Mouse (Mus musculus): ENCODE results near the gene Haus8.
"Not testable (repeated sequence)": the region's sequence is repeated elsewhere in the genome, so short reads cannot be mapped to it uniquely, and the experiment has no call there.

Gene Haus8

DNA sequence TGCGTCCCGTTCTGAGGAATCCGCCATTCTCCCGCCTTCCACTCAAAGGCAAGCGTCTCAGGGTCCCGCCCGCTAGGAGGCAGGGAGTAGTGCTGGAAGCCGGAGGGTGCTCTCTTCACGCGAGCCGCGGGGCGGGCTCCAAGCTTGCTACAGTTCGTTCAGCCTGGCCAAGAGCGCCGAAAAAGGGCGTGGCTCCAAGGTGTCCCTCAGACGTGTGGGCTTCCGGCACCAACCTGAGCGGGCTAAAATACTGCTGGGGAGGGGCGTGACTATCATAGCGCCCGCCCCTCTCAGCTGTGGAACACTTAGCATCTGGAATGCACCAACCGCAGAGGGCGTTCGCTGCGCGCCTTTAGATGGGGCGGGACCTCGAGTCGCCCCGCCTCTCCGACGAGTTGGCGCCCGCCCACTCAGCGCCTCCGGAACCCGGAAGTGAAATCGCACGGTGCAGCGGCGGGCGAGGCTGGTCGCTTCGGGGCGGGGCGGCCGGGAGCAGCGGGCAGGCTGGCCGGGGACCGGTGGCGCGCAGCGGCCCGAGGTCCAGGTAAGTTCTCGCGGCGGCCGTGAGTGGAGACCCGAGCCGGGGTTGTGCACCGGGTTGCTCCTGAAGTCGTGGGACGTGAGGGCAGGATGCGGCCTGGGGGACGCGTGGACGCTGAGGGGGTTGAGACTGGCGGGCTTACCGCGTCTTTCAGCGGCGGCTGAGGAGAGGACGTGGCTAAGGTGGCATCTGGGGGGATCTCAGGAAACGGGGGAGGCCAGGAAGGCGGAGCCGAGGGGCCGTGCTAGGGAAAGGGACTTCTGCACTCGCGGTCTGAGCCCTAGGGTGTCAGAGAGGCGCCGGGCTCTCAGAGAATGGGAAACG is at the start of gene Haus8, which contains the start of gene Myo9b:
Haus8 (minus strand) TSS at position 649 of the 865 bp plus-strand sequence.
Myo9b (plus strand) TSS at position 429 of the 865 bp plus-strand sequence.
- peak; percentile 95 for DNase-seq (ENCODE audit: low spot score)

DNA sequence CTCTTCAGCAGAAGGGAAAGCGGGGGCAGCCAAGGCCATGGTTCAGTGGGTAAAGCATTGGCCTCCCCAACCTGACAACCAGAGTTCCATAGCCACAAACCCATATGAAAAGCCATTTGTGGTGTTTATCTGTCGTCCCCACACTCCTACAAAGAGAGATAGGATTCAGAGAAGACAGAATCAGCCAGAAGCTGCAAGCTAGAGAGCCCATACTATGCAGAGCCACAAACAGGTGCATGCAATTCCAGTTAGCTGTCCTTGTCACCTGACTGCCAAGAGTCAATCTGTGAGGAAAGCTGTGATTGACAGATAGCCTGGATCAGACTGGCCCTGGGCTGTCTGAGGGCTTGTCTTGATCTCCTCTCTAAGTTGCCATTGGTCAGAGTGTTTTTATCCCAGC is 47.0 kb upstream of the Haus8 start:
- not testable (repeated sequence) for DNase-seq (ENCODE audit: low spot score)

DNA sequence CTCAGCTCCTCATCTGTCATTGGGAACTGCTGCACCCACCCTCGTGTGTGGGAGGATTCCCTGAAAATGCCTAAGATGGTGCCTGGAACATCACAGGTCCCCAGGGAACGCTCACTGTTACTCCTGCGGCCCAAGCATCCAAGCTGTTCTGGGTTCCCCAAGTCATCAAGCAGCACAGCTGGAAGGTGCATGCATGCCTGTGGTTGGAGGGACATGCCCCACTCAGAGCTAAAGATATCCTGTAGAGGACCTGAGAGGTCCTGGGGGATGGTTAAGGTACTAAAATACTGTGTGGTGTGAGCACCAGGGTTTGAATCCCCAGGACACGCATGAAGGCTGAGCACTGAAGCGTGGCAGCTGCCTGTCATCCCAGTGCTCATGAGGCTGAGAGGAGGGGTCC is 45.9 kb upstream of the Haus8 start:
- DNase-seq (ENCODE audit: low spot score): not testable (repeated sequence)

DNA sequence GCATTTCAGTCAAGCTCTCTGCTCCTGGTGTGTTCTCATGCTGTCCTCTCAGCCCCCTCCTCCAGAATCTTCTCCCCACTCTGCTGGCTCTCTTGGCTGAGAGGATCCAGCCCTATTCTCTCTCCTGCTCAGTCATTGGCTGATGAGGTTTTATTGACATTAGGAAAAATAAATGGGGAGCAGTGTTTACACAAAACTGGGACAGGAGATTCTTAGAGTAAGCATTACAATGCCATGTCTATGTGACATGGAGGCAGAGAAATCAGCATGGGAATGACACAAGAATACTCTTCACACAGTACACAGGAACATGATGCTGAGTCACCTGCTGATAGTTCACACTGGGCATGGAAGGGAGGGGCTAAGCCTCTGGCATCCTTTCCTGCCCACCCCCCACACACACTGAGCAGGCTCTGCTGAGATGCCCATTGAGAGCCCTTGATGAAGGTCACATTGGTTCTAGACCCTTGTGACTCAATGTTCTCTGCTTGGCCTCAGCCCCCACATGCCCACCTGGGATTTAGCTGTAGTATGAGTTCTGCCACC is 43.8 kb upstream of the Haus8 start:
- DNase-seq (ENCODE audit: low spot score): no peak

DNA sequence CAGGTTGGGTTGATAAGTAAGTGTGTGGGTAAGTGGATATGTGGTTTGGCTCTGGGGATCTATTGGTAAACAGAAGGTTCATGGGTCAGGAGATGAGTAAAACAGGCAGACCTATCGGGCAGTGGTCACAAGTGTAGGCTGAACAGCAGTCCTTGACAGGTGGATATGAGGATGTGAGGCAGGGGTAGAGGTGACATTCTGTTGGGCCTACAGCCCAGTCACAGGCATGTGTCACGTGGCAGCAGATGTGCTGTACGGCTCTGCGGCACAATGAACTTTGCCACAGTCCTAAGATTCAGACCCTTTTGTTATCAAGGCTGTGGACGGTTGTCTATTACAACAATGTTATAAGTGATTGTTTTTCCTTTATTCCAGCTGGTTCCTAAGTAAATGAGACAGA is 43.2 kb upstream of the Haus8 start:
- DNase-seq (ENCODE audit: low spot score): no peak

DNA sequence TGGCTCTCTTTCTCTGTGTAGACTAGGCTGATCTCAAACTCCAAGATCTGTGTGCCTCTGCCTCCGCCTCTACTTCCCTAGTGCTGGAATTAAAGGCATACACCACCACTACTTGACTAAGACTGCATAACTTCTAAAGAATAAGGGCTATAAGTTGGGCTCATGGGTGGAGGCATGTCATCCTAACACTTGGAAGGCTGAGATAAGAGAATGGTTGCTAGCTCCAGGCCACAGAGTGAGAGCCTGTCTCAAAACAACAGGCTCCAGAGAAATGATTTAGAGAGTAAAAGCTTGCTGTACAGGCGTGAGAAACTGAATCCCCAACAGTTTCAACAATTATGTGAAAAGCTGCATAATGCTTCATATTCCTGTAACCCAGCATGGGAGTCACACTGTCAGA is 41.2 kb upstream of the Haus8 start:
- no peak for DNase-seq (ENCODE audit: low spot score)

DNA sequence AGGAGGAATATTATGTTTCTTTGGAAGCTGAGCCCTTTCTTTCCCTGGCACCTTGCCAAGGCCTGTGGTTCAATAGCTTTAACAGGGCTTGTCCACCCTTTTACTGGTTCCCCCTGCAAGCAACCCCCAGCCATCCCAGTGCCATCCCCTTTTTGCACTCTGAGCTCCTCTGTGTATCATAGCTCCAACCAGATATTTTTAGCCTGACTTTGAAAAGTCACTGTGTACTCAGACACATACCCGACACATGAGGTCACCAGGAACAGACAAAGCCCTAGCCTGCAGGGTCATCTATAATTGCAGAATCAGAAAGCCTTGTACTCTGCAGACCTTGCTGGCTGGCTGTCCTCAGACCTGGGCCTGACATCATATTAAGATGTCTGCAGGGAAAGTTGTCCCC is 40.0 kb upstream of the Haus8 start:
- peak; percentile 16 for DNase-seq (ENCODE audit: low spot score)

DNA sequence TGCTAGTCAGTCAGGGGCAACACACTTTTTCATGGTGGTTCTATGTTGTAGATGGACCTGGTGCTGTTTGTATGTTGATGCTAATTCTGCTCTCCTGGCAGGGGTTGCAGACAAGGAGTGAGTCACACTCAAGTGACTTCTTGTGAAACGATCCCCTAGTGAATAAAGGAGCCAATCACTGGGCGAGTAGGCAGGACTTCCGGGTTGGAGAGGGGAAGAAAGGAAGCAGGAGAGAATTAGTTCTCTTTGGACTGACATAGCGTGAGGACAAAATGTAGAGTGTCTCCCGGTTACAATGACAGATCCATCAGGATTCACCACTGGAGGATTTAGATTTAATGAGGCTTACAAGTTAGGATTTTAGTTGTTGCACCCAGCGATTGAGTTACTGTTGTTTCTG is 37.7 kb upstream of the Haus8 start:
- DNase-seq (ENCODE audit: low spot score): no peak

DNA sequence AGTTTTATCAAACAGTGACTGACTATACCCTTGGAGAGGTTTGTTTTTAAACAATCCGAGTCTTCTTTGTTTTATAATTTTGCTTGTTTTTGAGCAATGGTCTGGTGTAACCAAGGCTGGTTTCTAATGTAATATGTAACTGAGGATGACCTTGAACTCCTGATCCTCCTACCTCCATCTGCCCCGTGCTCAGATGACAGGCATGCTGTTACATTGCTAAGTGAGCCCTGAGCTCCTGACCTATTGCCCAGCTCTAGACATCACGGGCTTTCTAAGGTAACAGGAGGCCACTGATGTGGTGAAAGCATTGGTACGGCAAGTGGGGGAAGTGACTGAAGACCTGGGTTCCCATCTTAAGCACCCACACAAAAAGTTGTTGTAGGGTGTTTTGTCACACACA is 35.2 kb upstream of the Haus8 start:
- no peak for DNase-seq (ENCODE audit: low spot score)

DNA sequence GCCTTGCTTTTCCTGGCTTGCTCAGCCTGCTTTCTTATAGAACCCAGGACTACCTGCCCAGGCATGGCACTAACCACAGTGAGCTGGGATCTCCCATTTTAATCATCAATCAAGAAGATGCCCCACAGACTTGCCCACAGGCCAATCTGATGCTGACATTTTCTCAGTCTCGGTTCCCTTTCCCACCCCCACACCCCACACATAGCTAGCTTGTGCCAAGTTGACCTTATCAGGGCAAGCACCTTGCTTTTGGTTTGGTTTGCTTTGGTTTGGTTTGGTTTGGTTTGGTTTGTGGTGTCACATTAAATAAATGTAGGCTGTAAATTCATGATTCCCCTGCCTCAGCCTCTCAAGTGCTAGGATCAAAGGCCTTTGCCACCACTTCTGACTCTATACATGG is 34.6 kb upstream of the Haus8 start:
- DNase-seq (ENCODE audit: low spot score): no peak

DNA sequence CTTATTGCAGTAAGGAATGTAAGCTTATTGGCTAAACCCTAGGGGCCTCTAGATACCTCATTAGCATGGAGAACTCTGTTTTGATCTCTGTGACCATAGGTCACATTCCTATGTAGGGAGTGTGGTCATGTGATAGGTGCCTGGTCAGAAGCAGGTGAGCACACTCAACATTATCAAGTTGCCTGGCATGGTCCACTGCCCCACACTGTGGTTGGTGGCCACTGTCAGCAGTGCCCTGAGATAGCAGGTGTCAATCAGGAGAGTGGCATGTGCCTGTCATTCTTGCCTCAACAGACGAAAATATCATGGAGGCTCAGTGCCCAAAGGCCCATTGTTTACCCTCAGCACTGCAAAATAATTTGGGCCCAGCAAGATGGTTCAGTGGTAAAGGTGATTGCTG is 33.3 kb upstream of the Haus8 start:
- DNase-seq (ENCODE audit: low spot score): no peak

DNA sequence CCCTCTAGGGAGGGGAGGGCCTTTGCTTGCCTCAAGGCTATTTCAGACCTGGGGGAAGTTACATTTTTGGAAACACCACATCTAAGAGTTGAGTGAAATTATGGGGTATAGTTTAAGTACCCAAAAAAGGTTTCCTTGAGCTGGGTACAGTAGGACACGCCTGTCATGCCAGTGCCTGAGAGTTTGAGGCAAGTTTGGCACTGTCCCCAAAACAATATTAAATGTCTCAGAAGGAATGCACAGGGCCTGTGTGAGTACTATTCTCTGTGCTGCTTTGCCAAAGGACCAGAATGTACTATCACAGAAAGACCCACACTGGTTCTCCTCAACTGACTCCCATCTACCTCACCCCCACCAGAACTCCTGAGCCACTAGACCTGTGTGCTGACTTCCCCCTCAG is 30.9 kb upstream of the Haus8 start:
- no peak for DNase-seq (ENCODE audit: low spot score)

DNA sequence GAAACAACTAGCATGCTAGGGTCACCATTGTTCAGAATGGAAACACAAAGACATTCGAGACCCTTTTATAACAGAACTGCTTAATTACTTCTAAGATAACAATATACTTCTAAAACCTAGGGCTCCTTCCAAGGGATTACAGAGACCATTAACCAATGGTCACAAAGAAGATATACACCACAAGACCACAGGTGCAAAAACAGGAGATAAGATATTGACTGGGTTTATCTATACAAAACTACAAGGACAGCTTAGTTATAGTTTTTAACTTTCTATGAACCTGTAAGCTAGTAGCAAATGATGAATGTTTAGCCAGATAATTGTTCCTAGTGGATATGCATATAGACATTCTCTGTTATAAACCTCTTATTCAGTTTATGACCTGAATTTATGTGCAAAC is 30.1 kb upstream of the Haus8 start:
- DNase-seq (ENCODE audit: low spot score): no peak

DNA sequence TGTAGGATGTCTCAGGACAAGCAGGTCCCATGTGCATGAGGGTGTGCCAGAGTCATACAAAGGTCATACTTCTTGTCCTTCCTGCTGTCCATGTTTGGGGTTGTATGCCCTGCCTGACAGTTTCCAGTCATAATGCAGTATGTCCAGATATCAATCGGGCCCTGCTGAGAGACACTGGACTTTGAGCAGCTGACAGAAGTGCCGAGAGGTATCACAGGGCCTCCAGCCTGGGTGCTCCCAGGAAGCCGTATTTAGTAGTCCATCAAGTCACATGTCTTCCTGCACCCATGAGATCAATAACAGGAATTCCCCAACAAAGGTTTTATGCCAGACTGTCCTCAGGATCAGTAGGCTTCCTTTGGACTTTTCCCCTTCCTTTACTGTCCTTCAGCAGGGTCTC is 27.0 kb upstream of the Haus8 start:
- no peak for DNase-seq (ENCODE audit: low spot score)

DNA sequence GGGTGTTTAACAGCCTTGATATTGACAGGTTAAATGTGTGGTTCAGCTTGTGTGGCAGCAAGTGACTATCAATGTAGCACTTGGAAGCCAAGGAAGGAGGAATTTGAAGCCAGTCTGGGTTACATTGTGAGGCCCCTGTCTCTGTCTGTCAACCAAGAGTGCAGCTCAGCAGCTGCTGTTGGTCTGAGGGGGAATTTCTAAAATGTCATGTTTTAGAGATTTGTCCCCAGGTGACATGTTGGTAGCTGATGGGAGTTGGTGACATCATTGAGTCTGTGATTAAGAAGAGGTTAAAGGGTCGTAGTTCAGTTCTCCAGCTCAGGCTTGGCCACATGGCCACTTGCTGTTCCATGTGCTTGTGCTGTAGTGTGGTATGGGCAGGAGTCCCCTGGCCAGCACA is 24.7 kb upstream of the Haus8 start:
- DNase-seq (ENCODE audit: low spot score): no peak

DNA sequence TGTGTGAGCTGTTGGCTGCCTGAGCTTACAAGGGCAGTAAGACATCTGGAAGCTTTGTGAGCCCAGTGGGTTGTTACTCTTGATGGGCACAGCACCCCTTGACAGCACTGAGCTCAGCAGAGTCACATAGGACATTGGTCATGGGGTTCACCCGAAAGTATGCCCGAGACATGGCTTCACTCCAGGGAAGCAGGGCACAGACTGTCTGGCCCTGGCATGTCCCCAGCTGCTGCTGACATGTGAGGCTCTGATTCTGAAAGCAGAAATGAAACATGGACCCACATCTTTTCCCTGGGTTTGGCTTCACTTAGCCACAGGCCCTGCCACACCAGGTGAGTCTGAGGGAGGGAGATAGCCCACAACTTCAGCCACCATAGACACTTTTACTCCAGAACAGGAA is 24.1 kb upstream of the Haus8 start:
- no peak for DNase-seq (ENCODE audit: low spot score)

DNA sequence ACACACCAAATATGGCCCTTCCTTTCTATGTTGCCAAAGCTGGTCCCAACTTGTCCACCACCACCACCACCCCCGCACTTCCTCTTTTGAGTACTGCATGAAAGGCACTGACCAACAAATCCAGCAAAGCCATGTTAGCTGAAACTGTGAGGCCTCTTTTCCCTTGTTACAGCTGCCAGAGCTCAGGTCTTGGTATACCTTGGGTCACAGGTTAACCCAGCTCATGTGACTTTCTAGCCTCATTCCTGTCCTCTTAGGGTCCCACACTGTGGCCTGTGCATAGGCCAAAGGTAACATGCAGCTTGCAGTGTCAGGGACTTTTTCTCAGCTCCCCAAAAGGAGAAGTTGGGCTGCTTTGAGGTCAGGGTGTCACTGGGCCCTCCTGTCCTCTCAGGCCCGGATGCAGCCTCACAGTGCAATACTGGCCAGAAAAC is 23.5 kb upstream of the Haus8 start:
- DNase-seq (ENCODE audit: low spot score): no peak

DNA sequence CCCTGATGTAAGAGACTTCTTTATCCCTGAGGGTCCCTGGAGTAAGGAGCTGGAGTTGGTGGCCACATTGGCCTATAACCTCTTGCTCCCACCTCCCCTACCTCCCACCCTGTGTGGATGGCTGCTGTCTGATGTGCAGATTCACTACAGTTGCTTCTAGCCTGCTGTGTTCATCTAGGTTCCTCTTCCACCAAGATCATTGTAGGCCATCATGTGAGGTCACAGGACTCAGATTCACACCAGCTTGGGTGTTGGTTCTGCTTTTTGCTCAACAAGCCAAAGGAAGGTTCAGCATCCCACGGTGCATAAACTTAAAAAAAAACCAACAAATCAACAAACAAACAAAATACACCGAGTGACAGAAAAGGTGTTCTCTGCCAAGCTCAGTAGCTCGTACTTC is 21.2 kb upstream of the Haus8 start:
- DNase-seq (ENCODE audit: low spot score): not testable (repeated sequence)

DNA sequence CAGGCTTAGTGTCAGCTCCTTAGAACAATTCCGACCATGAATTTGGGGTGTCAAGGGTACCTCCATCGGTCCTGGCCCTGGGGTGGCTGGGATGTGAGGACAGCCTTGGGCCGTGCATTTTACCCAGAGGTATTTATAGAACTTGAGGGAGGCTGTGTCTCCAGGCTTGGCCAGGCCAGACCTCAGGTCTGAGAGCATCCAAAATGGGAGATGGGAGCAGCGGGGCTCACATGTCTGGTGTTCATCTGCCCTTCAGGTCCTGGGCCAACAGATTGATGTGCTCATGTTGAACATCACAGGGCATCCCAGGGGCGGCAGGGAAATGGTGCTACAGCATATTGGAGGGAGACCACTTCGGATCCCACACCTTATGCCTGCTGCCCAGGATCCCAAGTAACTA is 18.6 kb upstream of the Haus8 start:
- DNase-seq (ENCODE audit: low spot score): no peak

DNA sequence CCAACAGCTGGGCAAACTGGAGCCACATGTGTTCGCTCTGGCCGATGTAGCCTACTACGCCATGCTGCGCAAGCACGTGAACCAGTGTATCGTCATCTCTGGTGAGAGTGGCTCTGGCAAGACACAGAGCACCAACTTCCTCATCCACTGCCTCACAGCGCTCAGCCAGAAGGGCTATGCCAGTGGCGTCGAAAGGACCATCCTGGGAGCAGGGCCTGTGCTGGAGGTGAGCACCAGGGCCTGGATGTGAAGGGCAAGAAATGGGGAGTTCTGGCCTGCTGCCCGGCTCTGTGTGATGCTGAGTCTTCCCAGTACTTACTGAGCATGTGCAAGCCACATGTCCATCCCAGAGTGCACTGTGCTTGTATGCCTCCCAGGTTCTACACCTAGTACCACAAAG is 18.2 kb upstream of the Haus8 start:
- DNase-seq (ENCODE audit: low spot score): no peak

DNA sequence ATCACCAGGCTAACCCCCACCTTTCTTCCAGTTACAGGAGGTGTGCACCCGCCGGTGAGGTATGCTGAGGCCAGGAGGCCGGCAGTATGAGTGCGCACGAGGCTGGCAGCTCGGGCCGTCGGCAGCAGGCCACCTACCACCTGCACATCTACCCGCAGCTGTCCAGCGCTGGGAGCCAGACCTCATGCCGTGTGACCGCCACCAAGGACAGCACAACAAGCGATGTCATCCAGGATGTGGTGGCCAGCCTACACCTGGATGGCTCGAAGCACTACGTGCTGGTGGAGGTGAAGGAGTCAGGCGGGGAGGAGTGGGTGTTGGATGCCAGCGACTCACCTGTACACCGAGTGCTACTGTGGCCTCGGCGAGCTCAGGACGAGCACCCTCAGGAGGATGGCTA is 17.5 kb upstream of the Haus8 start:
- no peak for DNase-seq (ENCODE audit: low spot score)

DNA sequence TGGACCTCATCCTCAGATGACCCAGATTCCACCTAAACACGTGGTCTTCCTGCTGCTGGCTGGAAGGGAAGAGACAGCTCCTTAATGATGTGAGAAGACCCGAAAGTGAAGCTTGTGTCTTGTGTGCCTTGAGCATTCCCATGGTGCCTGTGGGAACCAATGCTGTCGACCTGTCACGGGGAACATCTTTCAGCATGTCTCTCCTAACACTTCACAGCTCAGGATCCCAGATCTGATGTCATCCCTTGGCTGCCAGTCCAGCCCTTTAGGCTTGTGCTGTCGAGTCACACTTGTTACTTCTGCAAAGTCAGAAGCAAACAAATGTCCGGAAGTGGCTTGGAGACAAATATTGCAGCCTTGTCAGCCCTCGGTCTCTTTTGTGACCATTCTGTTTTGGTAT is 16.4 kb upstream of the Haus8 start:
- DNase-seq (ENCODE audit: low spot score): no peak

DNA sequence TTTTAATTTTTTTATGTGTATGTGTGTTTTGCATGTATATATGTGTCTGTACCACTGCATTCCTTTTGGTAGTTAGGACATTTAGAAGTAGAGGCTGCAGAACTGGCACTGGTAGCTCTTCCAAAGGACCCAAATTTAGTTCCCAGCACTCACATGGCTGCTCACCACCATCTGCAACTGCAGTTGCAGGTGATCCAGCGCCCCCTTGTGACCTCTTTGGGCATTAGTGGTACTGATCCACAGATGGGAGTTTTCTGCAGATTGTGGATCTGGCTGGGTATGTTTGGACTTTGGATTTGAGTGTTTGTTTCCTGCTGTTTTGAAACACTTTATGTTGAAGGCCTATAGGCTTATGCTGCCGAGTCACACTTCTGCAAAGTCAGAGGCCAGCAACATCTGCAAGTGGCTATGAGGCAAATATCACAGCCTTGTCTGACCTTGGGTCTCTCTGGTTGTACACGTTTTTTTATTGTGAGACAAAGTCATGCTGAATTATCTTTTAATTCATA is 15.8 kb upstream of the Haus8 start:
- DNase-seq (ENCODE audit: low spot score): no peak

DNA sequence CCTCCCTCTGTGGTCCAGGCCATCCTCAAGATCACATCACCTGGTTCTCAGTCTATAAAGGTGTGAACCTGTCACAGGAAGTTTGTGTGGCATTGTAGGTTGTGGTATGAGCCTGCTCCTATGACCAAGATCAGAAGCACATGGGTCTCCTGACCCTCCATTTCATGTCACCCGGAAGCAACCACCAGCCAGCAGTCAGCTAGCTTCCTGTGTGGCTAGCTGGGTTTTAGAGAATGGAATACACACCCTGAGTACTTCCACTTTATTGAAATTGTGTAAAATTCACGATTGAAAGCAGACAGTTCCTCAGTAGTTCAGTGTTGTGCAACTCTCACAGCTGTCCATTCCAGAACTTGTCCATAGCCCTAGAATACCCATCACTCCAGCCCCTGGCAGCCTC is 13.5 kb upstream of the Haus8 start:
- not testable (repeated sequence) for DNase-seq (ENCODE audit: low spot score)
